ENCODE assay signal across 11 mouse cellular contexts in genomic region chr16:35205681-35206080, GRCm38 (mm10). TPM values are rescaled to one million over a fixed set of nuclear protein-coding genes. Genes with fewer than 3 reads are reported as not detected.
DNase-seq lines count a peak whose midpoint lies in the region; ATAC-seq and TF ChIP-seq lines count a peak whose summit lies in the region.
"Had no signal": no experiment of that assay in that cellular context is flagged by ENCODE, and none has a peak within 500 bp of the region (broad histone marks: within the 10 kb centered on the region; RNA-seq: fewer than 3 reads in every experiment).

No protein-coding gene starts in this region.

- no peak for TF ChIP-seq POLR2A in thymus, adult 2 months (IDR thresholded peaks at IDR 0.05; ENCODE audit: control insufficient read depth, extremely low read depth, insufficient read depth, low read length, poor library complexity)

- ATAC-seq in midbrain, embryonic 13.5 days, result peak; percentile 84
- ATAC-seq in kidney, embryonic 15.5 days (replicated peaks; ENCODE audit: low FRiP score), result no peak
- ATAC-seq in erythroblast, adult 5-6 weeks (replicated peaks; ENCODE audit: low FRiP score, poor library complexity, severe bottlenecking), result no peak
- ATAC-seq: lung, postnatal 0 days had no signal

- no peak overlapping the region for H3K27ac ChIP-seq in thymus, adult 2 months (ENCODE audit: control insufficient read depth, insufficient read depth, low read length)
- peak overlapping the region; percentile 32 for H3K27ac ChIP-seq in midbrain, embryonic 13.5 days
- H3K27ac ChIP-seq in kidney, embryonic 15.5 days, result no peak overlapping the region

- TF ChIP-seq CTCF in thymus, adult 2 months (IDR thresholded peaks at IDR 0.05; ENCODE audit: borderline replicate concordance, control insufficient read depth, extremely low read depth, insufficient read depth, low read length, poor library complexity), result no peak

- no peaks in the 10 kb centered on the region for H3K4me1 ChIP-seq in thymus, adult 2 months (replicated peaks; ENCODE audit: control insufficient read depth, insufficient read depth, low read length)
- H3K4me1 ChIP-seq in midbrain, embryonic 13.5 days (replicated peaks), result peaks cover 22% of the 10 kb centered on the region
- H3K4me1 ChIP-seq in kidney, embryonic 15.5 days, result peaks cover 15% of the 10 kb centered on the region

- H3K27me3 ChIP-seq in thymus, adult 2 months (ENCODE audit: control insufficient read depth, insufficient read depth, low read length), result no peaks in the 10 kb centered on the region
- no peaks in the 10 kb centered on the region for H3K27me3 ChIP-seq in midbrain, embryonic 13.5 days
- no peaks in the 10 kb centered on the region for H3K27me3 ChIP-seq in kidney, embryonic 15.5 days

- H3K9me3 ChIP-seq in midbrain, embryonic 13.5 days, result no peaks in the 10 kb centered on the region
- H3K9me3 ChIP-seq in kidney, embryonic 15.5 days (replicated peaks), result no peaks in the 10 kb centered on the region

- DNase-seq in thymus, postnatal 14 days, result peak; percentile 33
- DNase-seq in thymus, adult 2 months, result no peak
- DNase-seq in forelimb bud, embryonic 11.5 days (ENCODE audit: low read depth, low spot score), result peak; percentile 35
- DNase-seq in lung, postnatal 36 days, result no peak
- DNase-seq in cerebellum, adult 8-10 months, result no peak
- DNase-seq: cerebellum, adult 11 months; left cerebral cortex, postnatal 4 days had no signal

- H3K9ac ChIP-seq in midbrain, embryonic 13.5 days (replicated peaks), result no peak overlapping the region
- no peak overlapping the region for H3K9ac ChIP-seq in kidney, embryonic 15.5 days

- no peak overlapping the region for H3K4me3 ChIP-seq in thymus, adult 2 months (ENCODE audit: control insufficient read depth, insufficient read depth, low read length)
- no peak overlapping the region for H3K4me3 ChIP-seq in midbrain, embryonic 13.5 days (replicated peaks)
- no peak overlapping the region for H3K4me3 ChIP-seq in kidney, embryonic 15.5 days (replicated peaks)

- WGBS in thymus, adult 2 months, result 73% methylated on average over 5 of the region's 5 CpGs
- WGBS in midbrain, embryonic 13.5 days, result 56% methylated on average over 5 of the region's 5 CpGs
- WGBS in kidney, embryonic 15.5 days, result 66% methylated on average over 5 of the region's 5 CpGs

- H3K36me3 ChIP-seq in thymus, adult 2 months (ENCODE audit: control insufficient read depth, insufficient read depth, low read length), result no peaks in the 10 kb centered on the region
- no peaks in the 10 kb centered on the region for H3K36me3 ChIP-seq in midbrain, embryonic 13.5 days
- no peaks in the 10 kb centered on the region for H3K36me3 ChIP-seq in kidney, embryonic 15.5 days

- H3K4me2 ChIP-seq in midbrain, embryonic 13.5 days (replicated peaks), result no peak overlapping the region
- H3K4me2 ChIP-seq in kidney, embryonic 15.5 days, result no peak overlapping the region

RNA-seq across cellular contexts. Expression of gene Adcy5, which starts 51.0 kb away (rescaled TPM):
- polyA plus RNA-seq in thymus, adult 2 months (2012; rRNA removed), result 4.8 and 6.8 TPM in 2 replicates
- polyA plus RNA-seq in midbrain, embryonic 13.5 days (2015; fragmentation: Nextera tagmentation; extraction: Ambion mirVana), result 4.5 and 6.0 TPM in 2 replicates
- polyA plus RNA-seq in kidney, embryonic 15.5 days (2015; fragmentation: Nextera tagmentation; extraction: Ambion mirVana), result 0.66 and 0.87 TPM in 2 replicates
- total RNA-seq in erythroblast, adult 5-6 weeks (2015; ENCODE audit: low replicate concordance), result not detected in 2 replicates
- under 0.01 TPM in 1 of 2 replicates, not detected in the other for total RNA-seq in erythroblast, adult 5-6 weeks (2017; ENCODE audit: low replicate concordance)

Comparison
In these comparisons a context has a peak if more than half of its experiments do, and no peak if none do; other contexts are left out.
1. DNase-seq: peak in thymus, postnatal 14 days (single experiment) and forelimb bud, embryonic 11.5 days (single experiment); none in thymus, adult 2 months (single experiment), lung, postnatal 36 days (single experiment) and cerebellum, adult 8-10 months (single experiment).